Mouse (Mus musculus): ENCODE data around the gene Hs6st3.

Hs6st3 gene

DNA sequence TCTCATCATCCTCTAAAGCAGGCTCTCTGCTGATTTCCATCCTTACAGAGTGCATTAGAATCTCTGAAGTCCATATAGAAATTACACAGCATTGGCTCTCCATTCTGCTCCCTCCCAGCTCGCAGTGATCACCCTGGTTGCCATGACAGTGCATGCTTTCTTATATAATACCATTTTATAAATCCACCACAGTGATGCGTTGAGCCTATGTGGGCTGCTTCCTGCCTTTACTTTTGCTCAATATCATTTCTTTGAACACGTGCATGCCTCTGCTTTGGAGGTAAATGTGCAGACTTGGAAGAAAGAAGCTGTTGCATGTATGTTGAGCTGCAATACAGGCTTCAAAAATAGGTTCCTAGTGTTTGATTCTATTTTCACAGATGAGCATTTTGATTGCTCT lies 494.9 kb downstream of the Hs6st3 start:
- DNase-seq (ENCODE audit: low read depth in 2 of 2, low spot score in 2 of 2) = no peak

DNA sequence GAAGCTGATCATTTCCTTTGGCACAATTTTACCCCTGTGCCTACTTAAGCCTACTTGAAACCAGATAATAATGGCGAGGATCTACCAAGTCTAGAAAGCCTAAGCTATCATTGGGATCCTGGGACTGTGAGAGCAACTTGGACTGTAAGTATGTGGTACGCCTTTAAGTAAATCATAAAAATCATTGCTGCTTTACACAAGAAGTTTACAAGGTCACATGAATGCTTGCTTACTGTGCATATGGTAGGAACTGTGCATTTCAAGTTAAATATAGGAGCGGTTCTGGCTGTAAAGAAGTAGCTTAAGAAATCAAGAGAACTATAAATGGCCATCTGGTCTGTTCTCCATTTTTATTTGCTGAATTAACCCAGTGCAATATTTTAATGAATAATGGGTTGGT lies 495.5 kb downstream of the Hs6st3 start:
- DNase-seq (ENCODE audit: low read depth in 2 of 2, low spot score in 2 of 2) = no peak

DNA sequence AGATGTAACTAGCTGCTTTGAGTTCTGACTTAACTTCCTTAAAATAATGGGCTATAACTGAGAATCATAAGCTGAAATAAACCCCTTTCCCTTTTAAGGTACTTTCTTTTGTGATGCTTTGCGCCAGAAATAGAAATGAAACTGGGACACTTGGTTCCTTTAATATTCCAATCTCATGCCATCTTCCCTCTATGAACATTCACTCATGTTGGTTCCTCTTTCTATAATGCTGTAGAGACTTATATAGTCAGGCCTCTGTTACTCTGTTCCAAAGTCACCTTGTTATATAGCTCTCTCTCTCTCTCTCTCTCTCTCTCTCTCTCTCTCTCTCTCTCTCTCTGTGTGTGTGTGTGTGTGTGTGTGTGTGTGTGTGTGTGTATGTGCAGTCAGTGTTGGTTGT lies 504.7 kb downstream of the Hs6st3 start:
- no peak for DNase-seq (ENCODE audit: low read depth in 2 of 2, low spot score in 2 of 2)

DNA sequence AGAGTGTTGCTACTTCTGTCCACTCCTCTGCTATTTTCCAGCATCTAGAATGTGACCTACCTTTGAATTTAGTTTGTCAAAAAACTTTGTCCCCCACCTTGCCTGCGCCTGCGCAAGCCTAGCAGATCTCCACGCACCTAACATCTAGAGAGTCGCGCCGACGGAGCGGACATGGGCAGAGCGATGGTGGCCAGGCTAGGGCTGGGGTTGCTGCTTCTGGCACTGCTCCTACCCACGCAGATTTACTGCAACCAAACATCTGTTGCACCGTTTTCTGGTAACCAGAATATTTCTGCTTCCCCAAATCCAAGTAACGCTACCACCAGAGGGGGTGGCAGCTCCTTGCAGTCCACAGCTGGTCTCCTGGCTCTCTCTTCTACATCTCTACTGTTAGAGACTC lies 505.7 kb downstream of the Hs6st3 start:
- no peak for DNase-seq (ENCODE audit: low read depth in 2 of 2, low spot score in 2 of 2)

DNA sequence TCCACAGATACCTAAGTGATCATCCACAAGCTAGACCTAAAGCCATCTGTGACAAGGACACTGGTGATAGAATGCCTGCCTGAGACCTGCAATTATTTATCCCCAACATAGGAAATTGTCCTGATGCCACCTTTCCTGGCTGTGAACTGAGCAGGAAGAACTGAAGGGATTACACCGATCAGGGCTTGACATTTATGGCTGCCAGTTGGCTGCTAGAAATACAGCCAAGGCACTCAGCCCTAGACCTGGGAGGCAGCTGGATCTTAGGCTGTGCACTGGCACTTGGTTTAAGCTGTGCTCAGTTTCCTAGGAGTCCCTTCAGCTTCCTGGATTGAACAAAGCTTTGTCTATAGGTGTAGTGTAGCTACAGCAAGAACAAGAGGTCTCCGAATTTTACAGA lies 518.8 kb downstream of the Hs6st3 start:
- no peak for DNase-seq (ENCODE audit: low read depth in 2 of 2, low spot score in 2 of 2)

DNA sequence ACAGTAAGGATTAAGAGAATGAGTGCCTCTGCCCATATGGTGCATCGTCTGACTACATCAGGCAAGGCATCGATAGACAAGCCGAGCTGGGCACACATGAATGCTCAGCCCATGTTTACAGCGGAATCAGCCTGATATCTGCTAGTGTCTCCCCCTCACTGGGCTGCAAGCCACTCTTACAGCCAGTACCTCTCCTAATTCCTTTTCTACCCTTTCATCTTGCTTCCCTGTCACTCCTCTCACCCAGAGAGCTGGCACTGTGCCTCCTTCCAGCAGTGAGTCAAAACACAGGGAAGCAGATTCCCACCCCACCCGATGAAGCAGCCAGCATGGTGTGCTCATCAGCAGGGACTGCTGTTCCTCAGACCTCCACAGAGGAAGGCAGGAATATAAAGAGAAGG lies 527.6 kb downstream of the Hs6st3 start:
- DNase-seq (ENCODE audit: low read depth in 2 of 2, low spot score in 2 of 2) = no peak

DNA sequence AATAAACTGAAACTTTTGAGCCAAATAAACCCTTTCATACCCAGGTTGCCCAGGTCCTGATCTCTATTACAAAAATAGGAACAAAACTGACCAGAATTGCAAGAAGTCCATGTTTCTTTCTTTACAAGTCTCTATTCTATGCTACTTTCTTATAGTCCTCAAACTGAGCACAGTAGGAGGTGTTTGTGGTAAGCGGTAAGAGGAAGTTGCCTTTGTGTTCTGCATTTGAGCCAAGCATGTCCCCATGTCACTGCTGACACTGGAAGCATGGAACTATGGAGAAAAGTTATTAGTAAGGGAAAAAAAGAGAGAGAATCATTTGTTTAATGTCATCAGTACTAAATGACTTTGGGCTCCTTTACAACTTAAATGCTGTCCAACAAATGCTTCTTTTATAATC lies 529.3 kb downstream of the Hs6st3 start:
- no peak for DNase-seq (ENCODE audit: low read depth in 2 of 2, low spot score in 2 of 2)

DNA sequence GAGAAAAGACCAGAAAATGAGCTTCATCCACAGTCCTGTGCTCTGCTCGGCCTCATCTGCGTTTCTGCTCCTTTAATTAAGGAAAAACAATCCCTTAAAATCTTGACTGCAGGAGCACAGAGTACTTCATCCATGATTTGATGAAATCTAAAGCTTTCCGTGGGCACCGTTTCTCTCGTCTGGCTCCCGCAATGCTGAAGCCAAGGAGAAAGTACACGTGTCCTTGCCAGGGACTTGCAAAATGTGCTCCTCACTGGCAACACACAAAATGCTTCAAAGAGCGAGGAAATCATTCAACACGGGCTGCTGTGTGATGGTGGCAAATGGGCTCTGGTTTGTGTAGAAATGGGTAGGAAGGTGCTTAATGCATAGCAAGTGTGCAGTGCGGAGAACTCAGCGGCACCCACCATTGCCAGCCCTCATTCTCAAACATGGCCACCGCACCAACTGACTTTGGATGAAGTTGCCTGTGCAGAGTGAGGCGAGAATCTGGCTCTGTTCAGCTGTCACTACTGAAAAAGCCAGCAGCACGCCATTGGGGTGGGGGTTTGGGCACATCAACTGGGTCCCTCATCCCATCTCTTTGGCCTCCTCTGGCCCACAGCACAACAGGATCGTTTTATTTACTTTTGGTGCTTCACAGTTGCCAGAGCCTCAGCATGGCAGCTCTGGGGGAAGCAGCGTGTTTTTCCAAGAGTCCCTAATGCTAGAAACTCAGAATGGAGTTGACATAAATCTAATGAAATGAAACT lies 532.9 kb downstream of the Hs6st3 start:
- no peak for DNase-seq (ENCODE audit: low read depth in 2 of 2, low spot score in 2 of 2)

DNA sequence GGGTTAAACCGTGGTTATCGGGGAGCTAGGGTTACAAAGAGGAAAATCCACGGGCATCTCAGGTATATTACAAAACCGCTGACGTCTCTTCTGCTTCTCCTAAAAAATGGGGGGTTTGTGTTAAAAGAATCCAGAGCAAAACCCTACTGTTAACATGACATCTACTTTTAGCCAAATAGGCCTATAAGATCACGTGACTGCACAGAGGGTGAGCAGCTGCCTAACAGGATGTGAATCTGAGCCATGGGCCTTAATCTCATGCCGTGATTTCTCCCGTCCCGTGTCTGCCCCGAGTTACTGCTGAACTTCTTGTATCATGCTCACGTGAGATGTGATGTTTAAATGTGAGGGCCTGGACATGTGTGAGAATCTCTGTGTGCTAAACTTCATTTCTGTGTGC lies 540.4 kb downstream of the Hs6st3 start:
- no peak for DNase-seq (ENCODE audit: low read depth in 2 of 2, low spot score in 2 of 2)

DNA sequence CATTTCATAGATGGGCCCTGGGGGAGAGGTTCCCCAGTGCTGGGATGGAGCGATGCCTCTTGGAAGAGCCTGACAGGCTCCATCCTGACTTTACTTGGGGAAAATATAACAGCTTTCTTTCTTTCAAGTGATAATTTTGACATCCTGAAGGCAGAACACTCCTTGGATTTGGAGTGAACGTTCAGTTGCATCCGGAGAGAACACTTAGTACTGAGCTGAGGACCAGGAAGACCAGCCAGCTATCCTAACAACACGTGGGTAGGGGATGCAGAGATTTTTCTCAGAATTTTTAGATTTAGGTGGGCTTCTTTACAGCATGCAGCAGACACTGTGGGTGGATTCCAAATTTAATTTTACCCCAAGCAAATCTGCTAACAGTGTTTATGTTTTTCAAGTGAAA lies 541.9 kb downstream of the Hs6st3 start:
- DNase-seq (ENCODE audit: low read depth in 2 of 2, low spot score in 2 of 2) = no peak

DNA sequence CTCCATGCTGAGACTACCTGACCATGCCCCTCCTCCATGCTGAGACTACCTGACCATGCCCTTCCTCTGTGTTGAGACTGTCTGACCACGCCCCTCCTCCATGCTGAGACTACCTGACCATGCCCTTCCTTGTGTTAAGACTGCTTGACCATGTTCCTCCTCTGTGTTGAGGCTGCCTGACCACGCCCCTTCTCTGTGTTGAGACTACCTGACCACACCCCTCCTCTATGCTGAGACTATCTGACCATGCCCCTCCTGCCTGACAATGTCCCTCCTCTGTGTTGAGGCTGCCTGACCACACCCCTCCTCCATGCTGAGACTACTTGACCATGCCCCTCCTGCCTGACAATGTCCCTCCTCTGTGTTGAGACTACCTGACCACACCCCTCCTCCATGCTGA lies 549.7 kb downstream of the Hs6st3 start:
- DNase-seq (ENCODE audit: low read depth in 2 of 2, low spot score in 2 of 2) = no peak

DNA sequence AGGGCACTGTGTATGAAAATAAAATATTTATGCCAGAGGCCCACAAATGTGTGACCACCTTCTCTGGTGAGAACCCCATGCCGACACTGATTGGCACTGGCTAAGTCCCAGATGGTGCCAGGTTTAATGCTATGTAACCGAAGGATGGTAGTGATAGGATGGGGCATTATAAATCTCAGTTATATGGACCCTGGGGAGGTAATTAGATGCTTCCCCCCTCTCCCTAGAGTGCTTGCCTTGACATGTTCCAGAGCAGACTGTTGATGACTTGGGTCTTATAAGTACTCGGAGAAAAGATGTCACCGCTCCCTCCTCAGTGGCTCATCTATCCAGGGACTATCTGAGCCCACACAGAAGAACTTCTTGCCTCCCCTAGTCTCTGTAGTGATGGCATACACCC lies 561.8 kb downstream of the Hs6st3 start:
- DNase-seq (ENCODE audit: low read depth in 2 of 2, low spot score in 2 of 2) = no peak

DNA sequence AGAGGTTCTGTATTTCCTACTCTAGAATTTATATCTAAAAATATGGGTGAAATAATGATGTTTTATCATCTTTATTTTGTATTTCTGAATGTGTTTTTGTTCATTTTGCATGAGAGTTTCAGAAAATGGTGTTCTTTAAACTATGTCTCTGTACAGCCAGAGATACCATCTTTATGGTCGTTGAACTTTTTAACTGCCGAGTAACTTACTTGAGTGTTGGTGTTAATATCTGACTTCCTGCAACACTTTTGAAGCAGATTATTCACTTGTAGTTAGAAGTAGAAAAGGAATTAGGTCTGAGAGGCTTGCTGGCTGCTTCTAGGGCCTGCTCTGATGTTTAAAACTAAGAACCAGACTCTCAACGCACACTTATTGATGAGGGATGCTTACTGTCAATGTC lies 576.6 kb downstream of the Hs6st3 start:
- no peak for DNase-seq (ENCODE audit: low read depth in 2 of 2, low spot score in 2 of 2)

DNA sequence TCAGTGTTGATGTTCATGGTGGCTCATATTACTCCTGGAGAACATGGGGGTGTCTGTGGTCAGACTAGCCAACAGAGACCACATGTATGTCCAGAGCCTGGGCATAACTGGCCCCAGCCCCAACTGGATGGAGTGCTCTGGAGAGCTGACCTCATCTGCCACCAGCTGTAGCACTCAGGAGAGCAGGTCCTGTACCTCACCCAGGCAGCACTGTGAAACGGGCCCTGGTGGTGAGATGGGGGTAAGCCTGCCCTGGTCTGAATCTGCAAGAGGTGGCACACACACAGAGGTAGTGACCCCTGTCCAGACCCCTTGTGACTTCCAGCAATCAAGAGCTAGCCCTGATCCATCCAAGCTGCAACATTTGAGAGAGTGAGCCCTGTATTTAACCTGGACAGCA lies 579.2 kb downstream of the Hs6st3 start:
- no peak for DNase-seq (ENCODE audit: low read depth in 2 of 2, low spot score in 2 of 2)

DNA sequence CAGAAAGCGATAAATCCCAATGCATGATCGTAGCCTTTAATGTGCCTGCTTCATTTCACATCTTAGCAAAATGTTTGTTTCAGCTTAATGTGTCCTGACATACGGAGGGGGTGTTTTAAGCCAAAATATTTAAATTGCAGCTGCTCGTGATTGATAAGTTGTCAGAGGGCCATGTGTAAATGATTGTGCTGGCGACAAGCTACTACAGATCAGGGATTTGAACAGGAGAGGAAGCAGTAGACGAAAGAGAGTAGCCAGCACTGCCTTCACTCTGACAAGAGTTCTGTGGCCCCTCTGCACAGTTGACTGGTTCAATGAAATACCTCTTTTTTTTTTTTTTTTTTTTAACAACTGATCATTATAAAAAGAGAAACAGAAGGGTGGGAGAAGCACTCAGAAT lies 587.0 kb downstream of the Hs6st3 start:
- DNase-seq (ENCODE audit: low read depth in 2 of 2, low spot score in 2 of 2) = no peak

DNA sequence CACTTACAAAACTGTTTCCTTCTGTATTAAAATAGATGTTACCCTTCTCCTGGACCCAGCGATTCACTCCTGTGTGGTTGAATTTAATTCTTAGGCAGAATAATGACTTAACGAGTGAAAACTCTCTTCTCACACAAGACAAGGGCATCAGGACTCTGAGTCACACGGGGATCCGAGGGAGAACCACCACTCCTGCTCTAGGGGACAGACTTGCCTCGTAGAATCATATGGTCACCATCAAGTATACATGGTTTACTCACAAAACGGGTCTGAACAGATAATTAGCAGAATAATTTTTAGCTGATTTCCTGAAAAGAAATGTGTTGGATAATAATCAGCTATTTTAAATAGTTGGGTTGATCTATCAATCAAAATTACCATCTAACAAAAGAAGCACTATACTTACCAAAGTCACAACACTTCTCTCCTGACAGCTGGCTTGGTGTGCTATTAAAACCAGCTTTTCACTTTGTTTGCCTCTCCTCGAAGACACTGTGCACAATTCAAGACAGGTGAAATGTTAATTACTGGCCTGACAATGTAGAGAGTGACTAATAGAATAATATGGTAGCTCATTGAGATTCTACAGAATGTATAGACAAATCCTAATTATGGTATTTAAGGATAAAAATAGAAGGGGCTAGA lies 593.4 kb downstream of the Hs6st3 start:
- DNase-seq (ENCODE audit: low read depth in 2 of 2, low spot score in 2 of 2) = no peak

DNA sequence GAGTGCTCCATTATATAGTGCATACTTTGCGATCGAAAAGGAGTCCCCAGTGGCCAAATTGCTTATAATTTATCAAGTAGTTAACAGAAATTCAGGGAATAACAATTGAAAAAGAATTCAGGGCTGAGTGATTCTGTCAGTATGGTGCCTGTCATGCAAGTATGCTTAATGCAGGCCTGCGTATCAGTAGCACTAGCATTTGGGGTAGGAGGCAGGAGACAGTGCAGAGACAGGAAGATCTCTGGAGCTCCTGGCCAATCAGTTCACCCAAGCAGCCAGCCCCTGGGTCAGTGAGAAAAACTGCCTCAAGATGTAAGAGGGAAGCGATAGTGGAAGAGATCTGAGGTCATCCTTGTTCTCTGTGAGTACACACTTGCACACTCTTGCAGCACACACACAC lies 594.1 kb downstream of the Hs6st3 start:
- DNase-seq (ENCODE audit: low read depth in 2 of 2, low spot score in 2 of 2) = no peak

DNA sequence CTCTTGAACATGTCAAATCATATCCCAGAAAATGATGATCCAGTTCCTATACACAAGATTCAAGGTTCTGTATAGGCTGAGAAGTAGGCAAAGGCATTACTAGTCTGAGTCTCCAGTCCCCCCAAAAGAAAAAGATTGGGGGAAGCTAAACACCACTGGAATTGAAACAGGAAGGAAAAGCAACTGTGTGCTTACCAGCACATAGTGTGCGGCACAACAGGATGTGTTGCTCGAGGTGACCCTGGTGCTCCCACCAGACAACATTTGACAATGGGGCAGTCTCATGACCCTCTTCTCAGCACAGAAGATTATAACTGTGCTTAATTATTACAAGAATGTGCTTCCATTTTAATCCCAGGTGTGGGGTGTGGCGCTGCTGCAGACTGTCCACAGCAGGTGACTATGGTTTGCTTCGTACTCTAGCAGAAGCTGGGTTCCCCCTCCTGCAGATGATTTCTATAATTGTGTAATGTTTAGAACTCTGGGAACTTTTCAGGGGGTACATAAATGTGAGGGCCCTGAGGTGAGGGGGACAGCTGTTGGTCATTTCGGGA lies 599.3 kb downstream of the Hs6st3 start:
- DNase-seq (ENCODE audit: low read depth in 2 of 2, low spot score in 2 of 2) = no peak

DNA sequence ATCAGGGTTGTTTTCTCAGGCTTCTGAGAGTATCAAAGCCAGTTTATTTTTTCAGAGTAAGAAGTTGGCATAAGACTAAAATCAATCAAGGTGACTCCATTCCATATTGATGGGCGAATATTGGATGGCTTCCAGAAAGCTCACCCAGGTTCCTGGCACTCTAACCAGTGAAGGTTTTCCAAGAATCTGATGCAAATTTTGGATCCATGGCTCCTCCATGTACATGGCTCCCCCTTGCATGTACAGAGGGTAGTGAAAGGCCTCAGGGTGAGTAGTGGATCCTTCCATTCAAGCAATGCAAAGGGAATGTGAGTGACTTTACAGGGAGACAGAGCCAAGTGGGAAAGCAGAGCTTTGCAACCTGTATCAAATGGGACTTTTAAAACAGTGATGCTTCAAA lies 603.6 kb downstream of the Hs6st3 start:
- no peak for DNase-seq (ENCODE audit: low read depth in 2 of 2, low spot score in 2 of 2)

DNA sequence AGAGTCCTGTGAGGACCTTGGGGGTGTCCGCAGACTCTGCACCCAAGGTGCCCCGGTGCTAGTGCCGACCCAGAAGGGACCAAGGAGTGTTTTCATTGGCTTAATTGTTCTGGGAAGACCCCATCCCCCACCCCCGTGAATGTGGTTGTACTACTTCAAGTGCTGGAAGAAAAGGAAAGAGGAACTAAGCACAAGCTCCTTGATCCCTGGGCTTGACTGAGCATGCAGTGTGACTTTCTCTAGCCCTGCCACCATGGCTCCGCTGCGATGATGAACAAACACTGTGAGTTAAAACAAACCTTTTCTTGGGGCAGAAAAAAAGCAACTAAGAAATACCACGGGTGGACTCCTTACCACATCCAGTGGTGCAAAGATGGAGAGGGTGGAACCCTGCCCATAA lies 623.2 kb downstream of the Hs6st3 start:
- DNase-seq (ENCODE audit: low read depth in 2 of 2, low spot score in 2 of 2) = no peak

DNA sequence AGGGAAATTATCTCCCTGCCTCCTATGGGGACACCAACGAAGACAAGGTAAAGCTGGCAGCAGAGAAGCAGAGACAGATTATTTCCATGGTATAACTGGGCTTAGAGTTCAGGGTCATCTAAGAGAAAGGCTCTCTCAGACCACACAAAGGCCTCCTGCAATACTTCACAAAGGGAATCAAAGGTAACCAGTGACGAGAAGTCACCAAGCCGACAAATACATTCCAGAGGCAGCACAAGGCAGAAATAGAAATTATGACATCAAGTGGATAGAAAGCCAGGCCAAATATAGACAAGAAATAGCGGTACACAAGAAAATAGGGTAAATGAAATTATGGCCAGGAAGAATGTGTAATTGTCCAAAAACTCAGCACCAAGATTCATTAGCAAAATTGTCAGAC lies 633.9 kb downstream of the Hs6st3 start:
- no peak for DNase-seq (ENCODE audit: low read depth in 2 of 2, low spot score in 2 of 2)

DNA sequence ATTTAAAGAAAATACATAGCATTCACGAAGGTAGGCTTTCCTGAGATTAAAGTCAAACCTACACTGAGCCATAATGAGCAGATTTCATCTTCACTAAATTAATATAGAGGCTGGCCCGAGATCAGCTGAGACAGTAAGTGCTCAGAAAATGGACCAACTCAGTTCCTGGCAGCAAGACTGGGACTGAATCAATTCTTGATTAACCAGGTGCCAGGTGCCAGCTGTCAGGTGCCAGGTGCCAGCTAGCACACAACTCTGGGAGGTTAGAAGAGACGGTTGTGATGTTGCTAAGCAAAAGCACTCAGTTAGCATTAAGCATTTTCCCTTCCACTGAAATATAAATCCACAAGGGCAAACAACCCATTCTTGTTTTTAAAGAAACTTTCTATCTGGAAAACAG lies 638.1 kb downstream of the Hs6st3 start:
- no peak for DNase-seq (ENCODE audit: low read depth in 2 of 2, low spot score in 2 of 2)
